Mouse (Mus musculus): ENCODE data around the gene Vps37b.
A peak's percentile ranks its signal among the peaks of the same experiment; 100 is the strongest.

Gene Vps37b

GRCm38 (mm10) chr5:124045453-124046010 is 13.5 kb upstream of the Vps37b start:
- DNase-seq (ENCODE audit: low spot score): no peak

DNA sequence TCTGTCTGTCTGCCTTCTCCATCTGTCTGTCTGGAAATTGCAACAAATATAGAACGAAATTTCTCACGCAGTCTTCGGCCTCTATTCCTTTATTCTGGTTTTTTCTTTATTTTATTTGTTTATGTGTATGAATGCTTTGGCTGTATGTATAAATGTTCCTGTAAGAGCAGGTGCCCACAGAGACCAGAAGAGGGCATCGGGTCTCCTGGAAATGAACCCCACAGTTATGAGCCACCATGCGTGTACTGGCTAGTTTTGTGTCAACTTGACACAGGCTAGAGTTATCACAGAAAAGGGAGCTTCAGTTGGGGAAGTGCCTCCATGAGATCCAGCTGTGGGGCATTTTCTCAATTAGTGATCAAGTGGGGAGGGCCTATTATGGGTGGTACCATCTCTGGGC is 11.9 kb upstream of the Vps37b start:
- no peak for DNase-seq (ENCODE audit: low spot score)

DNA sequence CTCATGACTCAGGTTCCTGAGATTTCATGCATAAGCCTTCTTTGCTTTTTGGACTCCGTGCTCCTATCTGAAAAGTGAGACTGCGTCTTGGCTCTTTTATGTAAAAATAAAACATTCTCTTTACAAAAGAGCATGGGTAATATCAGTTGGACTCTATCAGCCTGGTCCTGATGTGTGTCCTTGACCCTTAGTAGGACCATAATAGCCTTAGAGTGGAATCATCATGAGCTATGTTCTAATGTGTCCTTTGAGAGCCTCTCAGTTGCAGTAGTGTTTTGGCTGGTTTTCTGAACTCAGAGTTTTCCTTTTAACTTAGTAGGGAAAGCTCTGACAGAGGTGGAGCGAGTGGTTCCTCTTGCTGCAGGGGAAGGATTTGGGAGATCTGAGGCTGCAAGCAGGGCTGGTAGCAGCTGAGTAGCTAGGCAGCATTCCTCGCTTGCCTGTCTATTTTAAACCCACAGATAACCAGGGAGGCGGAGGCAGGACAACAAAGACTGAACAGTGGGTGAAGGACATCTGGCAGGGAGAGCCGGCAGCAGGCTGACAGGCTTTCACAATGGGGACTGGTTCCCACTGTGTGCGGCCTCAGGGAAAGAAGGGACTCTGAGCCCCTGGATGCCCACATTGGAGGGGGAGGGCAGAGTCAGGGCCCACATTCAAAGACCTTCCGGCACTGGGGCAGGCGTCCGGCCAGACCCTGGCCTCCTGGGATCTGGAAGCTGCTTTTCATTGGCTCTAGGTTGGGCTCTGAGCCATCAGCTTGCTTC is 11.3 kb upstream of the Vps37b start:
- peak; percentile 58 for DNase-seq (ENCODE audit: low spot score)

- DNase-seq (ENCODE audit: low spot score): no peak
Measured at GRCm38 (mm10) chr5:124041097-124041496, 9.0 kb upstream of the Vps37b start.

DNA sequence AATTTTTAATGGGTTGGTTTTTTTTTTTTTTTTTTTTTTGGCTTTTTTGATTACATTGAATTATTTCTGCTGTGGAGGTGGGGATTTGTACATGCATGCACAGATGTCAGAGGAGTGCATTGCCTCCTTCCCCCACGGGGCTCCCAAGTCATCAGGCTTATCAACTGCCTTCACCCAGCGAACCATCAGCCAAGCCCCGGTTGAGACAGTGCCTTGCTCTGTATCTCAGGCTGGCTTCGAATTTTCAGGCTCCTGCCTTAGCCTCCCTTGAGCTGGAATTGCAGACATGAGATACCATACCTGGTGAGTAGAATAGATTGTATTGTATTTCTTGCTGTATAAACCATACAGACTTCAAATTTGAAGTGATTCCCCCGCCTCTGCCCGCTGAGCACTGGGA is 7.5 kb upstream of the Vps37b start:
- DNase-seq (ENCODE audit: low spot score): no peak

GRCm38 (mm10) chr5:124036836-124037235 is 4.8 kb upstream of the Vps37b start:
- no peak for DNase-seq (ENCODE audit: low spot score)

DNA sequence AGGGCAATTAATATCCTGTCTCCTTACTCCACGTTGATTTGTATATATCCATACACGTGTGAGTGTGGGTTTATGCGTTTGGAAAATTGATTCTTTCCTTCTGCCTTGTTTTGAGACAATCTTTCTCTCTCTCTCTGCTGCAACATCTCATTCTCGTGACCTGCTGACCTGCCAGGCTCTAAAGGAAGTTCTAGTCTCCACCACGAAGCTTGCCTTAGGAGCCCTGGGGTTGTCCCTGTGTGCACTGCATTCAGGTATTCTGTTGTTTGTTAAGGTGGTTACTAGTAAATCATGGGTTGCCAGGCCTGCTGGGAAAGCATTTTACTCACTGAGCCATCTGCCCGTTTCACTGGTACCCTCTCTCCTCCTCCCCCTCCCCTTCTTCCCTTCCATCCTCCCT is 4.3 kb upstream of the Vps37b start:
- no peak for DNase-seq (ENCODE audit: low spot score)

DNA sequence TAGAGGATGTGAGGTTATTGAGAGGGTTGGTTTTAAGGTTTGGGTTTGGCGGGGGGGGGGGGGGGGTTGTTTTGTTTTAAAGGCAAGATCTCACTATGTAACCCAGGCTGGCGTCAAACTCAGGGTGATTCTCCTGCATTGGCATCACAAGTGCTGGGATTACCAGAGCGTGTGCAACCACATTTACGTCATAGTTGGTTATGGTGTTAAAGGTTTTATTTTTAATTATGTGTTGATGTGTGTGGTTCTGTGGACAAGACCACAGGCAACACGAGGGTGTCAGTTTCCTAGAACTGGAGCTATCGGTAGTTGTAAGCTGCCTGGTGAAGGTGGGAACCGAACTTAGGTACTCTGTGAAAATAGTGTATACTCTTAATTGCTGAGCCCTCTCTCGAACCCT is 3.7 kb upstream of the Vps37b start:
- no peak for DNase-seq (ENCODE audit: low spot score)

DNA sequence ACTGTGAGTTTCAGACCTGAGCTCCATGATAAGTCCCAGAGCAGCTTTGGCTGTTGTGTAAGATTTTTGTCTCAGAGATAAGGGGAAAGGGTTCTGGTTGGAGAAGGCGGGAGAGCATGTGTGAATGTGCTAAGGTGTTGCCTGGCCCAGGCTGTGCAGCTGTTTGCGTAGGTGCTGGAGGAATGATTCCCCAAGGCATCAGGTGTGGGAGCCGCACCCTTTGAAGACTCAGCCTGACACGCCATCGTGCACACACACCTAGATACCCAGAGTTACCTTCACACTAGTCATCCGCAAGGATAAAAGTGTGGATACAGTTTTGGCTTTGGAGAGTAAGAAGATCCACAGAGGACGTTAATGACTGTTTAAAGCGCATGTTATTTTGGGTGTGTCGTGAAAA is 3.3 kb upstream of the Vps37b start:
- no peak for DNase-seq (ENCODE audit: low spot score)

- no peak for DNase-seq (ENCODE audit: low spot score)
Measured at GRCm38 (mm10) chr5:124034471-124034870, 2.4 kb upstream of the Vps37b start.

DNA sequence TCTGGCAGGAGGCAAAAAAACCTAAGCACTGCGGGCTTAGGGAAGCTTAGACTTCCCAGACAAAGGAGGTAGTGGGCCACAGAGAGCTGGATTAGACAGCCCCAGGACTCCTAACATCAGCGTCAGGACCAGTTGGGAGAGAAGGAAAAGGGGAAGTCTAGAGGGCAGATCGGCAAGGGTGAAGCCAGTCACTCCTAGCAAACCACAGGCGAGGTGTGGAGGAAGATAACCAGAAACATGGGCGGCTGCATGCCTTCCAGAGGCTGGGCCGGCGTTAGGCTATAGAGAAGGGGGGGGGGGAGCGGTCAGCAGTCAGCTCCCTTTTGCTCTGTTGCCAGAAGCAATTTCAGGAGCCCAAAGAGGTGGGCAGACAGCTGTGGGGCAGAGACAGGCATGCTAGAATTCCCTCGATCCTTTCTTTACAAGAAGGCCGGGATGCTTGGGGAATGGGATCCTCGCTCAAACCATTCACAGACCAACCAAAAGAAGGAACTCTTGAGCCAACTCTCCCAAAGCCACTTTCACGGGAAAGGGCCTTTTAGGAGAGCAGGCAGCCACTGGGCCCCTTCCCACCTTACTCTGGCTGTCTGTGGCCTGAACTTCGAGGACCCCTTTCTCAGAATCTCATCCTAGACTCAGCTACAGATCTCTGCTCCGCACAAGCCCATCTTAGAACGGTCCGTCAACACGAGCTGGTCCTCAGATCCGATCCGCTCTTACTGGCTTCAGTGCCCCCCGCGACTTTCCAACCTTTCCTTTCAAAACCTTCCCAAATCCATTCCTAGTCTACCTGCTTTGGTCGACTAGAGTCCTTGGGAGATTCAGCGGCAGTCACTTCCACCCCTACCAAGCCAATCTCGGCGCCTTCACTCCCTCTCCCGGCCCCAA is 758 bp downstream of the Vps37b start:
- DNase-seq (ENCODE audit: low spot score): peak; percentile 34

GRCm38 (mm10) chr5:124030386-124031067 is 1.5 kb downstream of the Vps37b start:
- DNase-seq (ENCODE audit: low spot score): no peak

DNA sequence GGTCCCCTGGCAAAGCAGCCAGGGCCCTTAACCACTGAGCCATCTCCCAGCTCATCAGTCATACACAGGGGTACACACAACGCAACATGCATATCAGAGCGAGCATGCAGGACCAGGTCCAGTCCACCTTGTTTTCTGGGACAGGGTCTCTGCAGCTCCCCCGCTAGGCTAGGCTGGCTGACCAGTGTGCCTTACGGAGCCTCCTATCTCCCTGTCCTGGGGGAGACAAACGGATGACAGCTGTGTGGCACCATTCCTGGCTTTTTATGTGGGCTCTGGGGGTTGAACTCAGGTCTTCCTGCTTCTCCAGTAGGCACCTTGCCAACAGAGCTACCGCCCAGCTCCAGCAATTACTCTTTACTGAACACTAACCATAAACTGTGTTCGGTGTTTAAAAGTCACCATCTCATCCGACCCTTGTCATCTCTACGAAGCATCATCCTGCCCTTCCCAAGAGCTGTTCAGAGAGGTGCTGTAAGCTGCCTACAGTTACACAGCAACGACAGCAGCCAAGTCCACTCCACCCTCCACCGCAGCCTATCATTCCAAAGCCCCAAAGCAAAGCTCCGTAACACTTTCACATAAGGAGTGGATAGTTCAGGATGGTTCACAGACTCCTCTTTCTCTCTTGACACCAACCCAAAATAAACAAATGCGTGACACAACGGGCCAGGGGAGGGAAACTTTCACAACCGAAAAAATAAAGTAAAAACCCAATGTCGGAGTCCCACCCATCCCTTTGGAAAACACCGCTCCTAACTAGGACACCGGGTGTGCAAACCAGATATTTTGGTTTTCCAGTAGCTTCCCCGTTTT is 2.6 kb downstream of the Vps37b start:
- DNase-seq (ENCODE audit: low spot score): peak; percentile 30

DNA sequence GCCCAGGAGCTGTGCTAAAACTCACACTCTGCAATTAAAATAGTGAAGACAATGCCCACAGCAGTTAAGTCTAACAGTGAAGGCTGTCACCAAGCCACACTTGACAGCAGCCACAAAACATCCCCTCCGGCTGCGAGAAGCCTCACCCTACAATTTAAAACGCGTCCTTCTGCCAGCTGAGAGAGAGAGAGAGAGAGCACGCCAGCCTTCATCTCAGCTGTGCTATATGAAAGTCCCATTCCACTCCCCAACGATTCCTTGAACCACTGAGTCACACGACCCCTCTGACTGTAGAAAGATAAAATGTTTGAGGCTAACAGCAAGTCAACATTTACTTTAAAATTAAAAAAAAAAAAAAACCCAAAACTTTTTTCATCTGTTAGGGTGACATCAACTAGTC is 3.4 kb downstream of the Vps37b start:
- no peak for DNase-seq (ENCODE audit: low spot score)

- no peak for DNase-seq (ENCODE audit: low spot score)
Measured at GRCm38 (mm10) chr5:124027702-124028470, 4.2 kb downstream of the Vps37b start.

DNA sequence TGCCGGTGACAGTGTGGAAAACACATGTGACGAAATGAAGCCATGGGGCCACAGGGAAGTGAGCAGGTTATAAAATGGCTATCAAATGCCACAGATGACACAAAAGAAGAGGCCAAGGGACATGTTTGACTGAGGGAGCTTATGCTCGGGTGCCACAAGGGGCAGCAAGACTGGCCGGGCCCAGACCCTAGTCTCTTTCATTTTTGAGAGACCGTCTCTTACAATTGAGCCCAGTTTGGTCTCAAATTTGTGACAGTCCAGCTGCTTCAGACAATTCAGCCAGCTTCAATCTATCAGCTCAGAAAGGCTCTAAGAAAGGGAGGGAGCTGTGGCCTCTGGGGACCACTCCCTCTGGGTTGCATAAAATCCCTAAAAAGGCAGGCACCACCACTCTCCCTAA is 5.5 kb downstream of the Vps37b start:
- DNase-seq (ENCODE audit: low spot score): no peak

DNA sequence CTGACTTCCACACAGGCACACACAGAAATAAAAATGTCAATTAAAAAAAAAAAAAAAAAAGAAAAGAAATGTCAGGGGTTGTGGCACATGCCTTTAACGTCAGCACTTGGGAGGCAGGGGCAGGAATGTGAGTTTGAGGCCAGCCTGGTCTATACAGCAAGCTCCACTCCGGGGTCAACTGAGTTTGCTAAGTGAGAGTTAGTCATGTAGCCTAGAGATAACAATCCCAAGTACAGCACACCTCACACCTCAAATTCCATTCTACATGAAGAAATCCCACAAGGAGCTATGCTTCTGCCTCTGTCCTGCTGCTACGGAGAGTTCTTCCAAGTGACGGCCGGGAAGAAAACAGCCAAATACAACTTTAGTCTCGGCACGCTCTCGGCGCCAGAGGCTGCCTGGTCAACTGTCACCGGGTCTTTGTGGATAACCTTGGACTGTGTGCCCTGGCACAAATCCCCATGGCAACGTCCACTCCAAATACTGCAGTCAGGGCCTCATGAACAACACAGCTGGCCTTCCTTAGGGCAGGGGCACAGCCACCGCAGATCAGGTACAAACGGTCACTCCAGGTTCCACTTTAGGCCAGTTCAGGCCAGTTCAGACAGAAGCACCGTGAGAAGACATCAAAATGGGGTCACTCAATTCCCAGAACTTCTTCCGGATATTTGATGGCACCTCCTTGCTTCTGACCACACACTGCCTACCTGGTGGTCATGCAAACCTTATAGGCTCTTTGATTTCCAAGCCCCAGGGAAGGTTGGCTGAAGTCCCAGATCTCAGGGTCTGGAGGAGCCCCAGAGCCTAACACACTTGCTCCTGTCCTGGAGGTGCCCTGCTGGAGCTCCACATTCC is 6.3 kb downstream of the Vps37b start:
- no peak for DNase-seq (ENCODE audit: low spot score)

GRCm38 (mm10) chr5:124025146-124025545 is 6.9 kb downstream of the Vps37b start:
- DNase-seq (ENCODE audit: low spot score): no peak

- peak; percentile 55 for DNase-seq (ENCODE audit: low spot score)
Measured at GRCm38 (mm10) chr5:124024677-124025076, 7.4 kb downstream of the Vps37b start.

GRCm38 (mm10) chr5:124022365-124022764 is 9.7 kb downstream of the Vps37b start:
- DNase-seq (ENCODE audit: low spot score): no peak

Measured in adipocyte (in vitro differentiated cells).